Comparison of ENCODE assay signal across 18 mouse cellular contexts in the genomic region with DNA sequence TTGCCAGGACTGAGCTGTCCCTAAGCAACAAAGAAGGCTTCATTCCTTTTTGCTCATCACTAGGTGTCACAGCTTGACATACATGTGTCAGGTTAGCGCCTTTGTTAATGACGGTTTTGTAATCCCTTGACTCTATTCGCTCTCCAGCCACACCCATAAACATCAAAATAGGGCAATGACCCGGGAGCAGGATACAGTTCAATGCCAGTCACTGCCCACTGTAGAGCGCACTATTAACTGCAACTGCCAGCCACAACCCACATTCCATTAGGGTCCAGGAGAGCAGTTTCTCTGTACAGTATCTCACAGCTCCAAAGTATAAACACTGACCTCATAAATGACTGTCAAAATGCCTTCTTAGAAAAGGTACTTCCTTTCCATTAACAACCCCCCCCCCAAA.
DNase-seq lines count a peak whose midpoint lies in the region; ATAC-seq and TF ChIP-seq lines count a peak whose summit lies in the region.
"Had no signal": no experiment of that assay in that cellular context is flagged by ENCODE, and none has a peak within 500 bp of the region (broad histone marks: within the 10 kb centered on the region; RNA-seq: fewer than 3 reads in every experiment).

No protein-coding gene starts in this region.

- dilution Hi-C loops in CH12.LX (cut with MboI; ENCODE audit: extremely low pct_ligation_motif_present, extremely low pct_unique_long_range_greater_than_20kb, low sequenced_read_pairs): no loop called here

- in situ Hi-C loops in CH12.LX (cut with MboI; ENCODE audit: low pct_ligation_motif_present, low pct_unique_long_range_greater_than_20kb, low sequenced_read_pairs): no loop called here

- DNase-seq in heart, adult 11 months: peak; percentile 59
- no peak for DNase-seq in heart, adult 2 months
- DNase-seq in kidney, adult 11 months: no peak
- no peak for DNase-seq in CH12.LX (ENCODE audit: extremely low read depth)
- DNase-seq in limb, embryonic 14.5 days (ENCODE audit: low spot score): no peak
- DNase-seq in frontal cortex, postnatal 10 days (ENCODE audit: low spot score in 2 of 2): no peak
- DNase-seq in frontal cortex, postnatal 14 days (ENCODE audit: low spot score in 2 of 2): no peak
- DNase-seq: cerebellum, adult 8-10 months; gastrocnemius, postnatal 36 days; kidney, postnatal 36 days; thymus, adult 18-20 months had no signal

- no peak for TF ChIP-seq POLR2A in heart, adult 2 months (IDR thresholded peaks at IDR 0.05; ENCODE audit: insufficient read depth, low read depth, low read length)
- TF ChIP-seq POLR2A in CH12.LX (IDR thresholded peaks at IDR 0.05; ENCODE audit: low read depth, low read length): 0 out of 2 replicates have a peak, but pooled peaks have one; percentile 24
- no peak for TF ChIP-seq POLR2A in limb, embryonic 14.5 days (IDR thresholded peaks at IDR 0.05; ENCODE audit: borderline replicate concordance, extremely low read depth, insufficient read depth, insufficient read length)

- peak overlapping the region; percentile 91 for H3K4me2 ChIP-seq in kidney, embryonic 15.5 days
- H3K4me2 ChIP-seq in CH12.LX (ENCODE audit: insufficient read depth, low read depth, poor library complexity, severe bottlenecking): peak overlapping the region; percentile 72
- H3K4me2 ChIP-seq in limb, embryonic 14.5 days (replicated peaks; ENCODE audit: low read depth, low read length, severe bottlenecking): peak overlapping the region; percentile 80

- intact Hi-C loops in heart, adult 2 months (cut with DNase I): loop anchor here (5.0 kb wide), 2 partner anchors 52 to 63 kb away; no protein-coding TSS in a partner anchor

- no peaks in the 10 kb centered on the region; the same call in 1 of the 2 replicates for H3K4me1 ChIP-seq in heart, adult 2 months (ENCODE audit: control insufficient read depth, insufficient read depth, low read length)
- H3K4me1 ChIP-seq in kidney, embryonic 15.5 days: peaks cover 24% of the 10 kb centered on the region
- peaks cover 9 to 35% of the 10 kb centered on the region in 2 experiments for H3K4me1 ChIP-seq in CH12.LX (ENCODE audit: control insufficient read depth in 1 of 2, insufficient read depth in 2 of 2)
- H3K4me1 ChIP-seq in limb, embryonic 14.5 days (ENCODE audit: control insufficient read depth, insufficient read depth, low read length): peaks cover 14% of the 10 kb centered on the region

- no peak overlapping the region for H3K27ac ChIP-seq in heart, adult 2 months
- no peak overlapping the region for H3K27ac ChIP-seq in kidney, embryonic 15.5 days
- no peak overlapping the region for H3K27ac ChIP-seq in CH12.LX (ENCODE audit: insufficient read depth, low read depth)
- no peak overlapping the region for H3K27ac ChIP-seq in limb, embryonic 14.5 days (replicated peaks; ENCODE audit: low read depth, low read length)
- H3K27ac ChIP-seq: hindbrain, embryonic 15.5 days; macrophage; midbrain, embryonic 15.5 days; neural tube, embryonic 12.5 days had no signal

- TF ChIP-seq RAD21 in CH12.LX (IDR thresholded peaks at IDR 0.05; ENCODE audit: low read depth, low read length): no peak

- 79% methylated on average over 5 of the region's 5 CpGs for WGBS in heart, adult 2 months
- WGBS in kidney, embryonic 15.5 days: 65% methylated on average over 5 of the region's 5 CpGs
- WGBS in limb, embryonic 14.5 days: 76% methylated on average over 5 of the region's 5 CpGs

- H3K27me3 ChIP-seq in heart, adult 2 months (ENCODE audit: control insufficient read depth, insufficient read depth, low read length): no peaks in the 10 kb centered on the region
- 0 out of 2 replicates have a peak, but pooled peaks cover 2% of the 10 kb centered on the region for H3K27me3 ChIP-seq in kidney, embryonic 15.5 days
- no peaks in the 10 kb centered on the region for H3K27me3 ChIP-seq in CH12.LX (replicated peaks)
- H3K27me3 ChIP-seq in limb, embryonic 14.5 days (ENCODE audit: control insufficient read depth, insufficient read depth, low read length): no peaks in the 10 kb centered on the region

- no peak for TF ChIP-seq CTCF in heart, adult 2 months (IDR thresholded peaks at IDR 0.05)
- TF ChIP-seq CTCF in CH12.LX (conservative IDR thresholded peaks at IDR 0.05 in 1 of 2, IDR thresholded peaks at IDR 0.05 in 1 of 2; ENCODE audit: low read depth in 2 of 2, low read length in 2 of 2): no peak

- no peaks in the 10 kb centered on the region for H3K9me3 ChIP-seq in kidney, embryonic 15.5 days (replicated peaks)
- H3K9me3 ChIP-seq in CH12.LX (replicated peaks; ENCODE audit: low read length): peaks cover 12% of the 10 kb centered on the region
- no peaks in the 10 kb centered on the region for H3K9me3 ChIP-seq in limb, embryonic 14.5 days (ENCODE audit: control insufficient read depth, low read length)
- H3K9me3 ChIP-seq: hindbrain, embryonic 15.5 days; midbrain, embryonic 15.5 days; neural tube, embryonic 12.5 days had no signal

- H3K9ac ChIP-seq in heart, adult 2 months (ENCODE audit: low read depth, low read length): no peak overlapping the region
- no peak overlapping the region for H3K9ac ChIP-seq in kidney, embryonic 15.5 days
- peak overlapping the region; percentile 90; the same call in 1 of the 2 replicates for H3K9ac ChIP-seq in CH12.LX (ENCODE audit: insufficient read depth, low read depth)
- peak overlapping the region; percentile 93; the same call in 1 of the 2 replicates for H3K9ac ChIP-seq in limb, embryonic 14.5 days (ENCODE audit: low read depth, low read length, severe bottlenecking)
- H3K9ac ChIP-seq: hindbrain, embryonic 15.5 days; midbrain, embryonic 15.5 days; neural tube, embryonic 12.5 days had no signal

- no peaks in the 10 kb centered on the region for H3K36me3 ChIP-seq in heart, adult 2 months (ENCODE audit: control insufficient read depth, insufficient read depth, low read length)
- no peaks in the 10 kb centered on the region for H3K36me3 ChIP-seq in kidney, embryonic 15.5 days
- peaks cover 0 to 28% of the 10 kb centered on the region in 2 experiments for H3K36me3 ChIP-seq in CH12.LX (replicated peaks in 1 of 2; ENCODE audit: control insufficient read depth in 1 of 2, insufficient read depth in 1 of 2, low read length in 1 of 2)
- H3K36me3 ChIP-seq in limb, embryonic 14.5 days (ENCODE audit: control insufficient read depth, insufficient read depth, low read length): no peaks in the 10 kb centered on the region
- H3K36me3 ChIP-seq: hindbrain, embryonic 15.5 days; midbrain, embryonic 15.5 days; neural tube, embryonic 12.5 days had no signal

- TF ChIP-seq EP300 in heart, adult 2 months (IDR thresholded peaks at IDR 0.05; ENCODE audit: insufficient read depth, low read depth, low read length): no peak
- TF ChIP-seq EP300 in CH12.LX (IDR thresholded peaks at IDR 0.05; ENCODE audit: low read length): no peak

- no peak for ATAC-seq in kidney, embryonic 15.5 days (replicated peaks; ENCODE audit: low FRiP score)
- ATAC-seq in limb, embryonic 14.5 days (ENCODE audit: low FRiP score, low read depth): no peak
- ATAC-seq: forebrain, embryonic 16.5 days; midbrain, embryonic 15.5 days; Patski had no signal

- H3K4me3 ChIP-seq in heart, adult 2 months: no peak overlapping the region
- peak overlapping the region; percentile 65; the same call in 1 of the 2 replicates for H3K4me3 ChIP-seq in kidney, embryonic 15.5 days (replicated peaks)
- H3K4me3 ChIP-seq in CH12.LX (replicated peaks in 1 of 3; ENCODE audit: low read depth in 2 of 3, low read length in 2 of 3, poor library complexity in 1 of 3): peak overlapping the region; percentile 44 to 99 (median 98)
- H3K4me3 ChIP-seq in limb, embryonic 14.5 days (replicated peaks; ENCODE audit: low read length): peak overlapping the region; percentile 88
- H3K4me3 ChIP-seq: midbrain, embryonic 15.5 days had no signal

- H3K79me2 ChIP-seq in heart, adult 2 months (replicated peaks; ENCODE audit: control insufficient read depth, insufficient read depth, low read length): no peaks in the 10 kb centered on the region
- peaks cover 17% of the 10 kb centered on the region for H3K79me2 ChIP-seq in CH12.LX (replicated peaks; ENCODE audit: control insufficient read depth, extremely low read depth, insufficient read depth, poor library complexity, severe bottlenecking)

TF ChIP-seq in CH12.LX, 34 proteins besides CTCF, POLR2A, EP300 and RAD21:
- TF ChIP-seq MXI1 (IDR thresholded peaks at IDR 0.05; ENCODE audit: low read depth, low read length): peak; percentile 30; the same call in 1 of the 2 replicates
- TF ChIP-seq MEF2A (IDR thresholded peaks at IDR 0.05; ENCODE audit: borderline replicate concordance, low read depth, low read length): no peak
- TF ChIP-seq SIN3A (IDR thresholded peaks at IDR 0.05; ENCODE audit: low read length): 0 out of 2 replicates have a peak, but pooled peaks have one; percentile 47
- no peak for TF ChIP-seq ELF1 (IDR thresholded peaks at IDR 0.05; ENCODE audit: low read depth, low read length)
- TF ChIP-seq SMC3 (IDR thresholded peaks at IDR 0.05; ENCODE audit: low read depth, low read length): peak; percentile 7
- TF ChIP-seq BHLHE40 (IDR thresholded peaks at IDR 0.05; ENCODE audit: low read depth, low read length): 0 out of 2 replicates have a peak, but pooled peaks have one; percentile 17
- TF ChIP-seq POLR2AphosphoS2 (IDR thresholded peaks at IDR 0.05; ENCODE audit: low read depth, low read length): 0 out of 2 replicates have a peak, but pooled peaks have one; percentile 28
- 0 out of 2 replicates have a peak, but pooled peaks have one; percentile 8 for TF ChIP-seq MAZ (IDR thresholded peaks at IDR 0.05; ENCODE audit: low read depth, low read length)
- TF ChIP-seq CHD1 (IDR thresholded peaks at IDR 0.05; ENCODE audit: low read depth, low read length): 0 out of 2 replicates have a peak, but pooled peaks have one; percentile 1

Comparison
In these comparisons a context has a peak if more than half of its experiments do, and no peak if none do; other contexts are left out.
1. H3K9ac ChIP-seq: peak in CH12.LX (single experiment) and limb, embryonic 14.5 days (single experiment); none in heart, adult 2 months (single experiment) and kidney, embryonic 15.5 days (single experiment).
2. Peak in every context shown above with its lines, with median percentiles within 50 percentile points of each other: H3K4me2 ChIP-seq.